Mouse (Mus musculus) E14TG2a.4 (cell line): ENCODE results near the gene Mindy3.

Experiments
- CTCF ChIP-seq: conservative IDR thresholded peaks from 2 replicates; pipeline ENCODE4 v1.5.1; 2014; ENCODE audit warnings: low read length
- NANOG ChIP-seq: IDR thresholded peaks from 2 replicates; pipeline ENCODE4 v1.6.1; 2014; ENCODE audit warnings: borderline replicate concordance, low read length, mixed read lengths
- POU5F1 ChIP-seq: IDR thresholded peaks from 2 replicates; pipeline ENCODE4 v1.6.1; 2014; ENCODE audit warnings: low read length, borderline replicate concordance

DNA sequence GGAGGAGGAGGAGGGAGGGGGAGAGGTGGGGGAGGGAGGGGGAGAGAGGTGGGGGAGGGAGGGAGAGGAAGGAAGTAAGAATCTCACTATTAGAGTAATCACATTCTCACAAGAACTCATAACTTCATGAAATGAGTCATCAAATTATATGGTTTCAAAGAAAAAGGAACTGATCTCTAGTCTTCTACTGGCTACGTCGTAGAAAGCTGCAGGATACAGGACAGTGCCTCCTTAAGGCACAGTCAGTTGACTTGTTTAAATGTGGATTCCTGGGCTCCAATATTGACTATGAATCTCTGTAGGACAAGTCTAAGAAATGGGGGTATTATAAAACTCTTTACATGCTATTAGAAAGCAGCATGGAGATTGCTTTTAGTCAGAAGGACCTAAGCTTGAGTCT lies 12.5 kb downstream of the Mindy3 start:
- no peak for TF ChIP-seq CTCF
- TF ChIP-seq POU5F1, result no peak
- no peak for TF ChIP-seq NANOG
